Comparison of ENCODE assay signal across 24 mouse cellular contexts in the genomic region with DNA sequence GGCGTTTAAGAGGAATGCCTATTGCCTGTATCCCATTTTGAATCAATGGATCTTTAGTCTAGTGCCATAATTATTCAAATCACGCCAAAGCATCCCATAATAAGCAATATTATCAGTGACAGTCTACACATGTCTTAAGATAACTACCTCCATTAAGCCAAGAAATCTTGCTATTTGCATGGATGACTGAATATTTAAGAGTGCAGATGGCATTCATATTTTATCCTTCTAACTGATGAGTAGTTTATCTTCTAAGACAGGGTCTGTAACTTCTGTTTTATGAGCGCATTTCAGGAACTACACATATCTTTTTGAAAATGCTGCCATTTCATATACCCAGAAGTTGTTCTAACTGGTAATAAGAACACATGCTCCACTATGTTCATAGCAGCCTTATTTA.
"Had no signal": no experiment of that assay in that cellular context is flagged by ENCODE, and none has a peak within 500 bp of the region (broad histone marks: within the 10 kb centered on the region; RNA-seq: fewer than 3 reads in every experiment).

No protein-coding gene starts in this region.

- H3K4me1 ChIP-seq: embryonic facial prominence, embryonic 10.5 days; embryonic facial prominence, embryonic 12.5 days; embryonic facial prominence, embryonic 13.5 days; embryonic facial prominence, embryonic 15.5 days; forebrain, embryonic 10.5 days; forebrain, embryonic 12.5 days; forebrain, embryonic 13.5 days; forebrain, embryonic 15.5 days had no signal

- H3K9ac ChIP-seq: embryonic facial prominence, embryonic 12.5 days; embryonic facial prominence, embryonic 13.5 days; embryonic facial prominence, embryonic 15.5 days; forebrain, embryonic 12.5 days; forebrain, embryonic 13.5 days; forebrain, embryonic 15.5 days; forebrain, postnatal 0 days had no signal

- H3K27ac ChIP-seq: embryonic facial prominence, embryonic 10.5 days; embryonic facial prominence, embryonic 12.5 days; embryonic facial prominence, embryonic 13.5 days; embryonic facial prominence, embryonic 15.5 days; forebrain, embryonic 10.5 days; forebrain, embryonic 12.5 days; forebrain, embryonic 13.5 days; forebrain, embryonic 15.5 days; gastrocnemius, adult 2 months; heart, adult 2 months had no signal

- H3K27me3 ChIP-seq: embryonic facial prominence, embryonic 12.5 days; embryonic facial prominence, embryonic 13.5 days; embryonic facial prominence, embryonic 15.5 days; forebrain, embryonic 12.5 days; forebrain, embryonic 13.5 days; forebrain, embryonic 15.5 days had no signal

- H3K9me3 ChIP-seq: embryonic facial prominence, embryonic 10.5 days; embryonic facial prominence, embryonic 15.5 days; forebrain, embryonic 10.5 days; forebrain, embryonic 12.5 days; forebrain, embryonic 15.5 days had no signal

- H3K4me3 ChIP-seq: embryonic facial prominence, embryonic 10.5 days; embryonic facial prominence, embryonic 12.5 days; embryonic facial prominence, embryonic 13.5 days; embryonic facial prominence, embryonic 15.5 days; erythroblast, embryonic 14.5 days; forebrain, embryonic 10.5 days; forebrain, embryonic 12.5 days; forebrain, embryonic 13.5 days; forebrain, embryonic 15.5 days; gastrocnemius, adult 2 months; heart, adult 2 months had no signal

- DNase-seq: cerebellum, adult 9-10 months; cerebellum, adult 9-11 months; cerebellum, postnatal 10 days; cerebellum, postnatal 14 days; cerebellum, postnatal 25 days; cerebellum, postnatal 36 days; embryo, embryonic 11 days; forebrain, postnatal 0 days; gastrocnemius, adult 2 months; gastrocnemius, postnatal 10 days; gastrocnemius, postnatal 14 days; gastrocnemius, postnatal 25 days; gastrocnemius, postnatal 36 days; heart, adult 18-20 months; heart, adult 2 months had no signal
